Mouse (Mus musculus) cerebellum, adult 18-20 months (tissue): ENCODE measurements around the gene Phf6.
A peak's percentile ranks its signal among the peaks of the same experiment; 100 is the strongest.
"Not testable (repeated sequence)": the region's sequence is repeated elsewhere in the genome, so short reads cannot be mapped to it uniquely, and the experiment has no call there.

Experiments used
- DNase-seq, 2 experiments: peaks; one replicate each; pipeline ENCODE4 v3.0.0; 2021

Phf6 gene

DNA sequence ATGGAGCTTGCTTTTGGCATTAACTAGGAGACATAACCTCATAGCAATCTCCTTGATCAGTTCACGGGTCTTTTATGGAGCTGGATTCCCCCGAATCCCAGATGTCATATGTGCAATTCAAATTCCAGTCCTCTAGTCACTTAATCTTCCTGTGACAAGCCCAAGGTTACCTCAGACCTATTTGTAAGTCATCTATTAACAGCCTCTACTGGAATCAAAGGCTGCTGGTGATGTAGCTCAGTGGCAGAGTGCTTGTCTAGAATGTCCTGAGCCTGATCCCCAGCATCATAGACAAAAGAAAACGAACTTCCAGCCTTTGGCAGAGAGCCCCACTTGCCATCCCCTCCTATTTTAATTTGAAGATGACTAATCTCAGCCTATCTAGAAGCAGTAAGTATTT, 69.3 kb downstream of the Phf6 start:
- no peak for DNase-seq

GRCm38 (mm10) chrX:52987905-52988783, 76.1 kb downstream of the Phf6 start, which contains the start of gene Hprt:
Hprt (plus strand) TSS chrX:52988137.
- peak; percentile 85 to 89 for DNase-seq

- not testable (repeated sequence) for DNase-seq
Measured at GRCm38 (mm10) chrX:52994726-52995125, 82.7 kb downstream of the Phf6 start.

GRCm38 (mm10) chrX:53004887-53005286, 92.8 kb downstream of the Phf6 start:
- not testable (repeated sequence) for DNase-seq

- DNase-seq, result peak in 1 of 2 experiments; percentile 23
Measured at GRCm38 (mm10) chrX:53006062-53006461, 94.0 kb downstream of the Phf6 start.
